Mouse (Mus musculus): ENCODE results near the gene Sox18. TPM values are rescaled to one million over a fixed set of nuclear protein-coding genes. Genes with fewer than 3 reads are reported as not detected.

Sox18 gene
- polyA plus RNA-seq, 2 experiments, result 4.1 to 5.5 TPM

DNA sequence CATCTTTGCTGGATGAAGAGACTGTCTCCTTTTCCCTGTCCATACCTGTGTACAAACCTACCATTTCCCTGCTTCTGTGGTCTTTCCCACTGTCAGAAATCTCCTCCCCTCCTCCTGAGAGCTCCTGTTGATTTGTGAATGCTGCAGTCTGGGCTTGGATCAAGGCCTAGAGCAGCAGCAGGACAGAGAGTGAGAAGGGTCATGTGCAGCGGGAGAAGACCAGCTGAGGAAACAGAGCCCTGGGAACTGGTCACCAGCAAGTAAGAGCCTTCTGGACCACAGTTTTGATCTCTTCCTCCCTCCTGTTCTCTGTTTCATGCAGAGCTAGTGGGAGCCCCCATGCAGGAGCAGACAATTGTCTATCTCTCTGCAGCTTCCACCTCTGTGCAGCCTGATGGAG is 24.3 kb upstream of the Sox18 start:
- ATAC-seq (ENCODE audit: insufficient read depth), result no peak
- peaks cover 0 to 3% of the 10 kb centered on the region in 2 experiments; a peak in 2 of 4 replicates for H3K4me1 ChIP-seq (replicated peaks; ENCODE audit: control insufficient read depth in 2 of 2, insufficient read depth in 2 of 2, low read length in 1 of 2)
- H3K36me3 ChIP-seq (replicated peaks; ENCODE audit: control insufficient read depth, insufficient read depth, low read depth), result no peaks in the 10 kb centered on the region
- no peak overlapping the region for H3K27ac ChIP-seq
- no peak overlapping the region for H3K4me2 ChIP-seq (ENCODE audit: low read depth)
- WGBS (ENCODE audit: insufficient replicate concordance), result 70% methylated on average over 1 of the region's 1 CpGs
- no peak for DNase-seq (ENCODE audit: low read depth in 3 of 3, low spot score in 3 of 3)
- no peaks in the 10 kb centered on the region; the same call in 1 of the 2 replicates for H3K27me3 ChIP-seq (ENCODE audit: control insufficient read depth, insufficient read depth, low read length)
- no peaks in the 10 kb centered on the region for H3K9me3 ChIP-seq (ENCODE audit: control insufficient read depth, low read length)
- H3K4me3 ChIP-seq (ENCODE audit: insufficient read depth in 1 of 2, low read depth in 2 of 2, low read length in 2 of 2), result no peak overlapping the region
- no peak overlapping the region for H3K9ac ChIP-seq (replicated peaks)
- no peak for TF ChIP-seq EP300 (IDR thresholded peaks at IDR 0.05; ENCODE audit: low read depth)

DNA sequence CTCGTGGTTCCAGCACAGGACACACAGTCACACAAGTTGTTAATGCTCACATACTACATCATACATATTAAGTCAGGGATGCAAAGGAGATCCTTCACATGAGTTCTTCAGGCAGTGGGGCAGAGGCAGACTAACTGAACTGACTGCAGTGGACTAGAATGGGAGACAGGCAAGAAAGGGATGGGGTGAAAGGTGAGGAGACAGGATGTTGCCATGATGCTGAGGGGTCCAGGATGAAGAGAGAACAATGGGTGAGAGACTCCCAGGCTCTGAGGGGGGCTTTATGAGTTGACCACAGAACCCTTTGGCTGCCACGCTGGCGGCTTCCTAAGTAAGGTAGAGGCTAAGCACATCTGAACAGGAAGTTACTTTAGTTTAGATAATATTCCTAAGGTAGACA is 23.1 kb upstream of the Sox18 start:
- Histone ChIP-seq H3K27ac (no peak overlapping the region), H3K4me1 (replicated peaks; ENCODE audit: control insufficient read depth in 2 of 2, insufficient read depth in 2 of 2, low read length in 1 of 2) (peaks cover 0 to 3% of the 10 kb centered on the region in 2 experiments; a peak in 2 of 4 replicates), H3K36me3 (replicated peaks; ENCODE audit: control insufficient read depth, insufficient read depth, low read depth) (no peaks in the 10 kb centered on the region), H3K4me2 (ENCODE audit: low read depth) (no peak overlapping the region), H3K4me3 (ENCODE audit: insufficient read depth in 1 of 2, low read depth in 2 of 2, low read length in 2 of 2) (no peak overlapping the region), H3K27me3 (ENCODE audit: control insufficient read depth, insufficient read depth, low read length) (no peaks in the 10 kb centered on the region; the same call in 1 of the 2 replicates), H3K9ac (replicated peaks) (no peak overlapping the region), H3K9me3 (ENCODE audit: control insufficient read depth, low read length) (no peaks in the 10 kb centered on the region)
- 57% methylated on average over 3 of the region's 3 CpGs for WGBS (ENCODE audit: insufficient replicate concordance)
- no peak for TF ChIP-seq CTCF (IDR thresholded peaks at IDR 0.05; ENCODE audit: low read depth)
- TF ChIP-seq EP300 (IDR thresholded peaks at IDR 0.05; ENCODE audit: low read depth), result no peak
- DNase-seq (ENCODE audit: low read depth in 3 of 3, low spot score in 3 of 3), result no peak
- no peak for ATAC-seq (ENCODE audit: insufficient read depth)

DNA sequence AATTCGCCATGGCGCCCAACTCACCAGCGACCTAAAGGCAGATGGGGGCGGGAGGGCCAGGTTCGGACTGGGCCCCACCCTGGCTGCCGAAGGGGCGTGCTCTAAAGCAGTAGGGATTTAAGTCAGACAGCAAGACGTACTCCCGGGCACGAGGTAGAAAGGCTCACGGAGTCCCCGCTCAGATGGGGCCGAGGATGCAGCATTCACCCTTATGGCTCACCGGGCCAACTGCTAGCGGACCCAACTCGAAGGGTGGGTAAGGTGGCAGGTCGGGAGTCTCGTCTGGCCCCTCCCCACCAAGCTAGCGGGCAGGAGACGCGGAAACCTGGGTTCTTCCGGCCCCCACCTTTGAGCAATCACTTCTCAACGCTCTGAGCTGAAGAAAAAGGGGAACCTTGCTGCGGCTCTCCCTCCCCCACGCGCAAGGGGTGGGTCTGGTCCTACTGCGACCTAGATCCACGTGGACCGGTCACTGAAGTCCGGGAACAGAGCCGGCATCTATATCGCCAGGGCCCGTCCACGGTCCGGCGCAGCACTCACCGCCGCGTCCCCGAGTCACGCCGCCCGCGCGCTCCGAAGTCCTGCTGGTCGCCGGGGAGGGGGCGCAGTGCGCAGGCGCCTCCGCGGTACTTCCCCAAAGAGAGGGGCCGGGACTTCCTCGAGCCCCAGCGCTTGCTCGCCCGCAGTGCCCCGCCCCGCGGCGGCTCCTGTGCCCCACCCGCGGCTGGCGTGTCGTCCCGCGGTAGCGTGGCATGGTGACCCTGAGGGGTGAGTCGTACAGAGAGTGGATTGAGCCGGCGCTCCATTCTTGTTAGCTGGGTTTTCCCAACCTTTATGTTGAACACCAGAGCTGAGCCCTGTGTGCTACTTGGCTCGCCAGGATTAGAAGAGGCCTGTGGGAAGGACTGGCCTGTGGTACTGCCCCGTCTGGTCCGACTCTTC is 22.2 kb upstream of the Sox18 start, which contains the start of gene Rgs19:
Rgs19 (minus strand) TSS at position 639 of the 942 bp plus-strand sequence.
- Histone ChIP-seq H3K4me3 (ENCODE audit: insufficient read depth in 1 of 2, low read depth in 2 of 2, low read length in 2 of 2) (peak within 1 kb of the TSS; percentile 51 to 53), H3K4me2 (ENCODE audit: low read depth) (peak within 1 kb of the TSS; percentile 71), H3K4me1 (replicated peaks; ENCODE audit: control insufficient read depth in 2 of 2, insufficient read depth in 2 of 2, low read length in 1 of 2) (peaks cover 0 to 3% of the 10 kb centered on the region in 2 experiments; a peak in 2 of 4 replicates), H3K9me3 (ENCODE audit: control insufficient read depth, low read length) (no peaks in the 10 kb centered on the region), H3K9ac (replicated peaks) (peak within 1 kb of the TSS; percentile 40; the same call in 1 of the 2 replicates), H3K27ac (no peak within 1 kb of the TSS), H3K27me3 (ENCODE audit: control insufficient read depth, insufficient read depth, low read length) (no peaks in the 10 kb centered on the region; the same call in 1 of the 2 replicates), H3K36me3 (replicated peaks; ENCODE audit: control insufficient read depth, insufficient read depth, low read depth) (no peaks in the 10 kb centered on the region)
- under 1% methylated on average over 72 of the region's 75 CpGs for WGBS (ENCODE audit: insufficient replicate concordance)
- peak; percentile 73 for ATAC-seq (ENCODE audit: insufficient read depth)
- DNase-seq (ENCODE audit: low read depth in 3 of 3, low spot score in 3 of 3), result peak in 1 of 3 experiments; percentile 33
- TF ChIP-seq CTCF (IDR thresholded peaks at IDR 0.05; ENCODE audit: low read depth) (no peak), EP300 (IDR thresholded peaks at IDR 0.05; ENCODE audit: low read depth) (no peak)

DNA sequence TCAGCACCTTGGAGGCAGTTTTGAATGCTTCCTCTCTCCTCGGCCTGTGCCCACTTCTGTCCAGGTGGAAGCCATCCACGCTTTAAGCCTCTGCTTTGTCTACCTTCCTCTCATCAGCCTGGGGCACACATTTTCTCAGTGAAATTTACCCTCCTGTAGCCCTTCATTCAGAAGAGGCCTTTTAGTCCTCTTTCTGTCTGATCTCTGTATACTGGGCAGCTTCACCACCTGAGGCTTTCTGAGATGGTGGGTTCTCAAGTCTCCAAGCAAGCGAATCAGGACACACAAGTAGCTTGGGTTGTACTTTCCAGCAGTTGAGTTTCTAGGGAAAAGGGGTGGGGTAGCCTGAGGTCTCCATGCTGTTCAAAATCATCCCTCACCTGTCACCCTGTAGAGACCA is 20.9 kb upstream of the Sox18 start:
- ATAC-seq (ENCODE audit: insufficient read depth), result no peak
- peak overlapping the region in 1 of 2 experiments; percentile 53; a peak in 1 of 4 replicates for H3K4me3 ChIP-seq (ENCODE audit: insufficient read depth in 1 of 2, low read depth in 2 of 2, low read length in 2 of 2)
- H3K4me2 ChIP-seq (ENCODE audit: low read depth), result peak overlapping the region; percentile 71
- WGBS (ENCODE audit: insufficient replicate concordance), result 59% methylated on average over 3 of the region's 3 CpGs
- no peaks in the 10 kb centered on the region for H3K36me3 ChIP-seq (replicated peaks; ENCODE audit: control insufficient read depth, insufficient read depth, low read depth)
- TF ChIP-seq CTCF (IDR thresholded peaks at IDR 0.05; ENCODE audit: low read depth) (no peak), EP300 (IDR thresholded peaks at IDR 0.05; ENCODE audit: low read depth) (no peak)
- H3K4me1 ChIP-seq (replicated peaks; ENCODE audit: control insufficient read depth in 2 of 2, insufficient read depth in 2 of 2, low read length in 1 of 2), result peaks cover 0 to 3% of the 10 kb centered on the region in 2 experiments; a peak in 2 of 4 replicates
- H3K27ac ChIP-seq, result no peak overlapping the region
- DNase-seq (ENCODE audit: low read depth in 3 of 3, low spot score in 3 of 3), result no peak
- H3K9me3 ChIP-seq (ENCODE audit: control insufficient read depth, low read length), result no peaks in the 10 kb centered on the region
- no peaks in the 10 kb centered on the region; the same call in 1 of the 2 replicates for H3K27me3 ChIP-seq (ENCODE audit: control insufficient read depth, insufficient read depth, low read length)
- no peak overlapping the region for H3K9ac ChIP-seq (replicated peaks)

DNA sequence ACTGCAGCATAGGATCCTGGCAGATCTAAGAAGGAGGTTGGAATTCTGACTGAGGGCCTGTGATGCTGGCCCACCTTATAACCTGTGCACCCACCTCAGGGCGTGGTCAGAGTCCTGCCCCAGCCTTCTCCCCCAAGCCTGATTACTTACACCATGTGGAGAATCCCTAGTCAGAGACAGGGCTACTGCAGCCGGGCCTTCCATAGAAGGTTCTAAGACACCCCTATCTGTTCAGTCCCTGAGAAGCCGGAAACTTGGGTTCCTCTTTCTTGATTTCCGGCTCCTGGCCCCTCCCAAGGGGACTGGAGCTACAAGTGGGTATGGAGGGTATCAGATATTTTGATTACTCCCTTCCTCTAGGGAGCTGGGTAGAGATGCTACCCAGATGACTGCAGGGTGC is 20.1 kb upstream of the Sox18 start:
- Histone ChIP-seq H3K4me2 (ENCODE audit: low read depth) (peak overlapping the region; percentile 71), H3K4me3 (ENCODE audit: insufficient read depth in 1 of 2, low read depth in 2 of 2, low read length in 2 of 2) (peak overlapping the region in 1 of 2 experiments; percentile 10; a peak in 1 of 4 replicates), H3K9me3 (ENCODE audit: control insufficient read depth, low read length) (no peaks in the 10 kb centered on the region), H3K36me3 (replicated peaks; ENCODE audit: control insufficient read depth, insufficient read depth, low read depth) (no peaks in the 10 kb centered on the region), H3K4me1 (replicated peaks; ENCODE audit: control insufficient read depth in 2 of 2, insufficient read depth in 2 of 2, low read length in 1 of 2) (peaks cover 0 to 3% of the 10 kb centered on the region in 2 experiments; a peak in 2 of 4 replicates), H3K27me3 (ENCODE audit: control insufficient read depth, insufficient read depth, low read length) (no peaks in the 10 kb centered on the region; the same call in 1 of the 2 replicates), H3K9ac (replicated peaks) (no peak overlapping the region), H3K27ac (no peak overlapping the region)
- TF ChIP-seq CTCF (IDR thresholded peaks at IDR 0.05; ENCODE audit: low read depth) (no peak), EP300 (IDR thresholded peaks at IDR 0.05; ENCODE audit: low read depth) (no peak)
- ATAC-seq (ENCODE audit: insufficient read depth), result no peak
- WGBS (ENCODE audit: insufficient replicate concordance), result 26% methylated on average over 4 of the region's 4 CpGs
- no peak for DNase-seq (ENCODE audit: low read depth in 3 of 3, low spot score in 3 of 3)
